Mouse (Mus musculus) stomach, postnatal 0 days (tissue): ENCODE measurements around the gene Acss2.
A peak's percentile ranks its signal among the peaks of the same experiment; 100 is the strongest.

Experiments
- CTCF ChIP-seq: IDR thresholded peaks from 2 replicates; pipeline ENCODE4 v1.5.1; 2016; ENCODE audit warnings: antibody characterized with exemption, low read depth, mild to moderate bottlenecking, moderate library complexity
- EP300 ChIP-seq: optimal IDR thresholded peaks from 2 replicates; pipeline ENCODE3; 2016; ENCODE audit warnings: antibody characterized with exemption

DNA sequence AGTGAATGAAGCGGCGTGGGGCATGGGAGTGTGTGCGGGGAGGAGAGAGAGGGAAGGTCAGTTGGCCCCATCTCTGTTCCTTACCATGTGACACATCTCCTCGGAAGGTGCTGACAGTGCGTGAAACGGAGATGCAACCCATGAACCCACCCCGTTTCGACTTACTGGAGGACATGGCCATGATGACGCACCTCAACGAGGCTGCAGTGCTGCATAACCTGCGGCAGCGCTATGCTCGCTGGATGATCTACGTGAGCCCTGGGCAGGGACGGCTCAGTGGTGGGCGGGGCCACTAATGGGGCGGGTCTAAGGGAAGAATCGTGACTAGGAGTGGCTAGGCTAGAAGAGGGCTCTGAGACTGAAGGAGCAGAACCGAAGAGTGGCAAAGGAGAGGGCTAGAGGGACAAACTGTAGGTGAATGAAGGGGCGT lies 95.6 kb downstream of the Acss2 start:
- TF ChIP-seq CTCF, result 0 out of 2 replicates have a peak, but pooled peaks have one; percentile 2
- TF ChIP-seq EP300, result no peak
